Mouse (Mus musculus): Measurements from ENCODE around the gene Chmp1a. TPM values are rescaled to one million over a fixed set of nuclear protein-coding genes. Genes with fewer than 3 reads are reported as not detected.

Chmp1a gene
- 7.1 TPM for polyA plus RNA-seq (2014; fragmentation: Illumina TruSeq; extraction: RNeasy Lipid Tissue Mini Kit (QIAGEN cat#74804); ENCODE audit: low read depth, low replicate concordance)

GRCm38 (mm10) chr8:123212321-123213117 lies at the start of gene Chmp1a, which contains the start of gene Spata33:
TSS of gene Chmp1a (minus strand) at chr8:123212763.
TSS of gene Spata33 (plus strand) at chr8:123212832.

GRCm38 (mm10) chr8:123254099-123254885 lies 41.7 kb upstream of the Chmp1a start, which contains the start of the genes Zfp276 and Vps9d1:
TSS of gene Zfp276 (plus strand) at chr8:123254195.
TSS of gene Vps9d1 (minus strand) at chr8:123254348.

GRCm38 (mm10) chr8:123235520-123236497 lies 23.2 kb upstream of the Chmp1a start, which contains the start of gene Spata2l:
TSS of gene Spata2l (minus strand) at chr8:123236233.

GRCm38 (mm10) chr8:123224278-123225266 lies 12.0 kb upstream of the Chmp1a start, which contains the start of gene Cdk10:
TSS of gene Cdk10 (plus strand) at chr8:123224842.

GRCm38 (mm10) chr8:123185566-123186409 lies 26.8 kb downstream of the Chmp1a start, which contains the start of gene Dpep1:
TSS of gene Dpep1 (plus strand) at chr8:123186242.

GRCm38 (mm10) chr8:123157888-123158465 lies 54.6 kb downstream of the Chmp1a start, which contains the start of gene Sult5a1:
TSS of gene Sult5a1 (minus strand) at chr8:123158315.

Other genes with a start within 250 kb of the Chmp1a start
- gene Ankrd11, start 170.5 kb downstream of the Chmp1a start, polyA plus RNA-seq (2014; fragmentation: Illumina TruSeq; extraction: RNeasy Lipid Tissue Mini Kit (QIAGEN cat#74804); ENCODE audit: low read depth, low replicate concordance), result 13.5 TPM
- gene Spg7, start 149.8 kb downstream of the Chmp1a start, polyA plus RNA-seq (2014; fragmentation: Illumina TruSeq; extraction: RNeasy Lipid Tissue Mini Kit (QIAGEN cat#74804); ENCODE audit: low read depth, low replicate concordance), result 8.2 TPM
- gene Rpl13, start 110.4 kb downstream of the Chmp1a start, polyA plus RNA-seq (2014; fragmentation: Illumina TruSeq; extraction: RNeasy Lipid Tissue Mini Kit (QIAGEN cat#74804); ENCODE audit: low read depth, low replicate concordance), result 51.4 TPM
- not detected for gene Cpne7, start 95.4 kb downstream of the Chmp1a start, polyA plus RNA-seq (2014; fragmentation: Illumina TruSeq; extraction: RNeasy Lipid Tissue Mini Kit (QIAGEN cat#74804); ENCODE audit: low read depth, low replicate concordance)
- gene Sult5a1, start 54.4 kb downstream of the Chmp1a start, polyA plus RNA-seq (2014; fragmentation: Illumina TruSeq; extraction: RNeasy Lipid Tissue Mini Kit (QIAGEN cat#74804); ENCODE audit: low read depth, low replicate concordance), result 10.7 TPM
- 0.34 TPM for gene Dpep1, start 26.5 kb downstream of the Chmp1a start, polyA plus RNA-seq (2014; fragmentation: Illumina TruSeq; extraction: RNeasy Lipid Tissue Mini Kit (QIAGEN cat#74804); ENCODE audit: low read depth, low replicate concordance)
- gene Spata33, start 69 bp upstream of the Chmp1a start, polyA plus RNA-seq (2014; fragmentation: Illumina TruSeq; extraction: RNeasy Lipid Tissue Mini Kit (QIAGEN cat#74804); ENCODE audit: low read depth, low replicate concordance), result 0.24 TPM
- 3.7 TPM for gene Cdk10, start 12.1 kb upstream of the Chmp1a start, polyA plus RNA-seq (2014; fragmentation: Illumina TruSeq; extraction: RNeasy Lipid Tissue Mini Kit (QIAGEN cat#74804); ENCODE audit: low read depth, low replicate concordance)
- 1.1 TPM for gene Spata2l, start 23.5 kb upstream of the Chmp1a start, polyA plus RNA-seq (2014; fragmentation: Illumina TruSeq; extraction: RNeasy Lipid Tissue Mini Kit (QIAGEN cat#74804); ENCODE audit: low read depth, low replicate concordance)
- gene Zfp276, start 41.4 kb upstream of the Chmp1a start, polyA plus RNA-seq (2014; fragmentation: Illumina TruSeq; extraction: RNeasy Lipid Tissue Mini Kit (QIAGEN cat#74804); ENCODE audit: low read depth, low replicate concordance), result 1.6 TPM
- gene Vps9d1, start 41.6 kb upstream of the Chmp1a start, polyA plus RNA-seq (2014; fragmentation: Illumina TruSeq; extraction: RNeasy Lipid Tissue Mini Kit (QIAGEN cat#74804); ENCODE audit: low read depth, low replicate concordance), result 1.0 TPM
- gene Fanca, start 105.8 kb upstream of the Chmp1a start, polyA plus RNA-seq (2014; fragmentation: Illumina TruSeq; extraction: RNeasy Lipid Tissue Mini Kit (QIAGEN cat#74804); ENCODE audit: low read depth, low replicate concordance), result not detected
- gene Spire2, start 120.0 kb upstream of the Chmp1a start, polyA plus RNA-seq (2014; fragmentation: Illumina TruSeq; extraction: RNeasy Lipid Tissue Mini Kit (QIAGEN cat#74804); ENCODE audit: low read depth, low replicate concordance), result not detected
- gene Tcf25, start 161.0 kb upstream of the Chmp1a start, polyA plus RNA-seq (2014; fragmentation: Illumina TruSeq; extraction: RNeasy Lipid Tissue Mini Kit (QIAGEN cat#74804); ENCODE audit: low read depth, low replicate concordance), result 102 TPM
- not detected for gene Mc1r, start 194.3 kb upstream of the Chmp1a start, polyA plus RNA-seq (2014; fragmentation: Illumina TruSeq; extraction: RNeasy Lipid Tissue Mini Kit (QIAGEN cat#74804); ENCODE audit: low read depth, low replicate concordance)
- not detected for gene Tubb3, start 198.7 kb upstream of the Chmp1a start, polyA plus RNA-seq (2014; fragmentation: Illumina TruSeq; extraction: RNeasy Lipid Tissue Mini Kit (QIAGEN cat#74804); ENCODE audit: low read depth, low replicate concordance)
- 5.8 TPM for gene Def8, start 210.8 kb upstream of the Chmp1a start, polyA plus RNA-seq (2014; fragmentation: Illumina TruSeq; extraction: RNeasy Lipid Tissue Mini Kit (QIAGEN cat#74804); ENCODE audit: low read depth, low replicate concordance)

Data from liver, adult 10 weeks (tissue).